Mouse (Mus musculus): ENCODE measurements around the gene Ctnnd2.

GRCm38 (mm10) chr15:30657588-30657987 lies 485.2 kb downstream of the Ctnnd2 start:
- TF ChIP-seq CTCF (IDR thresholded peaks at IDR 0.05; ENCODE audit: low read depth) (no peak), EP300 (IDR thresholded peaks at IDR 0.05; ENCODE audit: low read depth) (no peak)

Data from heart, postnatal 0 days (tissue).